In the genomic region with DNA sequence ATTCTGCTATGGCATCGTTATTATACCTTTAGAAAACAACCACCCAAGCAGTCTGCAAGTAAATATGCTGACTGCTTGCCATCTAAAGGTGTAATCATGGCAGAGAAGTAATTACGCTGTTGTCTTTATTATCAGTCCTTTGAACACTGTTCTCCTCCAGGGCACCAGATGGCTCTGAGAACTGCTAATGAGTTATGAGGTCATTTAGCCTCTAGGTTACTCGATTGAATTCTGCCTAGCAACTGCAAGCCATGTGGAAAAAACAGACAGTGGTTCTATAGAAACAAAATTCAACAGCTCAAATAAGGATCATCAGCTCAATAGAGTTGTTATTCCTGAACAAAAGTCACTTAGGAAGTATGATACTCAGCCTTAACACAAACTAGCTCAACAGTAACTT, we compare ENCODE assay signal across 18 mouse cellular contexts. TPM values are rescaled to one million over a fixed set of nuclear protein-coding genes. Genes with fewer than 3 reads are reported as not detected.
DNase-seq lines count a peak whose midpoint lies in the region; ATAC-seq and TF ChIP-seq lines count a peak whose summit lies in the region.
"Had no signal": no experiment of that assay in that cellular context is flagged by ENCODE, and none has a peak within 500 bp of the region (broad histone marks: within the 10 kb centered on the region; RNA-seq: fewer than 3 reads in every experiment).

No protein-coding gene starts in this region.

- TF ChIP-seq CTCF in lung, postnatal 0 days (IDR thresholded peaks at IDR 0.05) = no peak

- H3K4me2 ChIP-seq in forebrain, embryonic 12.5 days = no peak overlapping the region
- no peak overlapping the region for H3K4me2 ChIP-seq in forebrain, embryonic 13.5 days
- H3K4me2 ChIP-seq in hindbrain, embryonic 13.5 days = no peak overlapping the region
- H3K4me2 ChIP-seq in neural tube, embryonic 12.5 days (replicated peaks) = no peak overlapping the region
- no peak overlapping the region for H3K4me2 ChIP-seq in liver, embryonic 12.5 days
- no peak overlapping the region for H3K4me2 ChIP-seq in intestine, embryonic 16.5 days (ENCODE audit: low read depth, low read length)
- no peak overlapping the region for H3K4me2 ChIP-seq in lung, postnatal 0 days (replicated peaks; ENCODE audit: low read depth, low read length)
- H3K4me2 ChIP-seq: heart, embryonic 15.5 days had no signal

- H3K36me3 ChIP-seq in forebrain, embryonic 12.5 days (replicated peaks) = peaks cover 25% of the 10 kb centered on the region
- H3K36me3 ChIP-seq in forebrain, embryonic 13.5 days (ENCODE audit: poor library complexity, severe bottlenecking) = peaks cover 27% of the 10 kb centered on the region
- H3K36me3 ChIP-seq in hindbrain, embryonic 13.5 days = peaks cover 21% of the 10 kb centered on the region
- H3K36me3 ChIP-seq in neural tube, embryonic 12.5 days = peaks cover 20% of the 10 kb centered on the region
- H3K36me3 ChIP-seq in liver, embryonic 12.5 days = peaks cover 30% of the 10 kb centered on the region
- 0 out of 2 replicates have a peak, but pooled peaks cover 7% of the 10 kb centered on the region for H3K36me3 ChIP-seq in intestine, embryonic 16.5 days (ENCODE audit: control insufficient read depth, insufficient read depth, low read length)
- no peaks in the 10 kb centered on the region; the same call in 1 of the 2 replicates for H3K36me3 ChIP-seq in lung, postnatal 0 days (ENCODE audit: insufficient read depth, low read length)

- DNase-seq in embryo, embryonic 10 days (ENCODE audit: low spot score) = peak; percentile 44
- DNase-seq in lung, postnatal 0 days (ENCODE audit: low spot score) = no peak
- DNase-seq: kidney, postnatal 10 days; layer of hippocampus, adult 9-11 months; right cerebral cortex, adult 18-20 months; spleen, adult 18-20 months; thymus, postnatal 36 days had no signal

- H3K27ac ChIP-seq in forebrain, embryonic 12.5 days = peak overlapping the region; percentile 53
- H3K27ac ChIP-seq in forebrain, embryonic 13.5 days = no peak overlapping the region
- H3K27ac ChIP-seq in hindbrain, embryonic 13.5 days = peak overlapping the region; percentile 81
- H3K27ac ChIP-seq in neural tube, embryonic 12.5 days = peak overlapping the region; percentile 53; the same call in 1 of the 2 replicates
- no peak overlapping the region for H3K27ac ChIP-seq in liver, embryonic 12.5 days
- no peak overlapping the region for H3K27ac ChIP-seq in intestine, embryonic 16.5 days (ENCODE audit: low read length)
- no peak overlapping the region for H3K27ac ChIP-seq in lung, postnatal 0 days (ENCODE audit: low read length)
- H3K27ac ChIP-seq: heart, embryonic 15.5 days; limb, embryonic 10.5 days; liver, embryonic 14.5 days had no signal

- peak; percentile 34; the same call in 1 of the 2 replicates for ATAC-seq in forebrain, embryonic 12.5 days (ENCODE audit: low FRiP score)
- no peak; the same call in 1 of the 2 replicates for ATAC-seq in forebrain, embryonic 13.5 days
- ATAC-seq in hindbrain, embryonic 13.5 days (ENCODE audit: low FRiP score) = no peak
- ATAC-seq in neural tube, embryonic 12.5 days (ENCODE audit: low FRiP score, low read depth) = peak; percentile 65
- ATAC-seq in liver, embryonic 12.5 days = no peak
- no peak for ATAC-seq in intestine, embryonic 16.5 days
- no peak for ATAC-seq in lung, postnatal 0 days
- ATAC-seq: inflammation-experienced regulatory T-cells, adult 6 months had no signal

- no peak for TF ChIP-seq EP300 in lung, postnatal 0 days (IDR thresholded peaks at IDR 0.05)

- no peaks in the 10 kb centered on the region for H3K9me3 ChIP-seq in forebrain, embryonic 12.5 days
- H3K9me3 ChIP-seq in forebrain, embryonic 13.5 days (replicated peaks) = no peaks in the 10 kb centered on the region
- H3K9me3 ChIP-seq in hindbrain, embryonic 13.5 days = no peaks in the 10 kb centered on the region
- H3K9me3 ChIP-seq in neural tube, embryonic 12.5 days = no peaks in the 10 kb centered on the region
- H3K9me3 ChIP-seq in liver, embryonic 12.5 days (replicated peaks) = no peaks in the 10 kb centered on the region
- H3K9me3 ChIP-seq in intestine, embryonic 16.5 days (ENCODE audit: control insufficient read depth, low read length) = no peaks in the 10 kb centered on the region
- H3K9me3 ChIP-seq in lung, postnatal 0 days (ENCODE audit: low read length) = no peaks in the 10 kb centered on the region
- H3K9me3 ChIP-seq: heart, embryonic 15.5 days; limb, embryonic 10.5 days had no signal

- no peak overlapping the region for H3K9ac ChIP-seq in forebrain, embryonic 12.5 days
- H3K9ac ChIP-seq in forebrain, embryonic 13.5 days = no peak overlapping the region
- H3K9ac ChIP-seq in hindbrain, embryonic 13.5 days = no peak overlapping the region
- H3K9ac ChIP-seq in neural tube, embryonic 12.5 days = no peak overlapping the region
- no peak overlapping the region for H3K9ac ChIP-seq in liver, embryonic 12.5 days
- no peak overlapping the region for H3K9ac ChIP-seq in intestine, embryonic 16.5 days (ENCODE audit: low read depth, low read length)
- H3K9ac ChIP-seq in lung, postnatal 0 days (replicated peaks; ENCODE audit: low read depth) = no peak overlapping the region
- H3K9ac ChIP-seq: heart, embryonic 15.5 days; liver, embryonic 14.5 days had no signal

- no peaks in the 10 kb centered on the region for H3K27me3 ChIP-seq in forebrain, embryonic 12.5 days
- no peaks in the 10 kb centered on the region for H3K27me3 ChIP-seq in forebrain, embryonic 13.5 days
- no peaks in the 10 kb centered on the region for H3K27me3 ChIP-seq in hindbrain, embryonic 13.5 days
- no peaks in the 10 kb centered on the region for H3K27me3 ChIP-seq in neural tube, embryonic 12.5 days (replicated peaks)
- H3K27me3 ChIP-seq in liver, embryonic 12.5 days (replicated peaks) = no peaks in the 10 kb centered on the region
- no peaks in the 10 kb centered on the region for H3K27me3 ChIP-seq in intestine, embryonic 16.5 days (replicated peaks; ENCODE audit: control insufficient read depth, insufficient read depth, low read length)
- no peaks in the 10 kb centered on the region for H3K27me3 ChIP-seq in lung, postnatal 0 days (replicated peaks; ENCODE audit: insufficient read depth, low read length)
- H3K27me3 ChIP-seq: heart, embryonic 15.5 days had no signal

- peaks cover 22% of the 10 kb centered on the region for H3K4me1 ChIP-seq in forebrain, embryonic 12.5 days
- H3K4me1 ChIP-seq in forebrain, embryonic 13.5 days = peaks cover 26% of the 10 kb centered on the region
- H3K4me1 ChIP-seq in hindbrain, embryonic 13.5 days (replicated peaks) = peaks cover 14% of the 10 kb centered on the region
- peaks cover 10% of the 10 kb centered on the region for H3K4me1 ChIP-seq in neural tube, embryonic 12.5 days
- H3K4me1 ChIP-seq in liver, embryonic 12.5 days = peaks cover 12% of the 10 kb centered on the region
- H3K4me1 ChIP-seq in intestine, embryonic 16.5 days (ENCODE audit: control insufficient read depth, insufficient read depth, low read length) = peaks cover 5% of the 10 kb centered on the region
- no peaks in the 10 kb centered on the region for H3K4me1 ChIP-seq in lung, postnatal 0 days (ENCODE audit: insufficient read depth, low read depth, low read length)

- H3K4me3 ChIP-seq in forebrain, embryonic 12.5 days (replicated peaks) = no peak overlapping the region
- H3K4me3 ChIP-seq in forebrain, embryonic 13.5 days = no peak overlapping the region
- no peak overlapping the region for H3K4me3 ChIP-seq in hindbrain, embryonic 13.5 days
- no peak overlapping the region for H3K4me3 ChIP-seq in neural tube, embryonic 12.5 days
- H3K4me3 ChIP-seq in liver, embryonic 12.5 days = no peak overlapping the region
- H3K4me3 ChIP-seq in intestine, embryonic 16.5 days (ENCODE audit: low read length) = no peak overlapping the region
- no peak overlapping the region for H3K4me3 ChIP-seq in lung, postnatal 0 days (ENCODE audit: low read depth, low read length)
- H3K4me3 ChIP-seq: heart, embryonic 15.5 days; limb, embryonic 10.5 days; myocyte had no signal

- 42% methylated on average over 3 of the region's 3 CpGs for WGBS in forebrain, embryonic 12.5 days
- WGBS in forebrain, embryonic 13.5 days = 30% methylated on average over 3 of the region's 3 CpGs
- WGBS in hindbrain, embryonic 13.5 days = 14% methylated on average over 3 of the region's 3 CpGs
- WGBS in neural tube, embryonic 12.5 days = 17% methylated on average over 3 of the region's 3 CpGs
- 76% methylated on average over 3 of the region's 3 CpGs for WGBS in liver, embryonic 12.5 days (ENCODE audit: insufficient replicate concordance)
- 67% methylated on average over 3 of the region's 3 CpGs for WGBS in intestine, embryonic 16.5 days
- 90% methylated on average over 3 of the region's 3 CpGs for WGBS in lung, postnatal 0 days

RNA-seq across cellular contexts. Expression of a gene that starts 4.9 kb away (rescaled TPM):
- 258 and 263 TPM in 2 replicates for polyA plus RNA-seq in forebrain, embryonic 12.5 days (2016; fragmentation: Nextera tagmentation; extraction: Ambion mirVana)
- polyA plus RNA-seq in forebrain, embryonic 13.5 days (2015; fragmentation: Nextera tagmentation; extraction: Ambion mirVana) = 260 and 293 TPM in 2 replicates
- polyA plus RNA-seq in hindbrain, embryonic 13.5 days (2015; fragmentation: Nextera tagmentation; extraction: Ambion mirVana) = 199 and 222 TPM in 2 replicates
- polyA plus RNA-seq in neural tube, embryonic 12.5 days (2016; fragmentation: Nextera tagmentation; extraction: Ambion mirVana) = 231 and 233 TPM in 2 replicates
- polyA plus RNA-seq in liver, embryonic 12.5 days (2016; fragmentation: Nextera tagmentation; extraction: Ambion mirVana) = 108 and 110 TPM in 2 replicates
- 145 and 154 TPM in 2 replicates for polyA plus RNA-seq in intestine, embryonic 16.5 days (2015; fragmentation: Nextera tagmentation; extraction: Ambion mirVana)
- 116 and 124 TPM in 2 replicates for polyA plus RNA-seq in lung, postnatal 0 days (2015; fragmentation: Nextera tagmentation; extraction: Ambion mirVana)

Comparison
In these comparisons a context has a peak if more than half of its experiments do, and no peak if none do; other contexts are left out.
1. ATAC-seq: peak in forebrain, embryonic 12.5 days (single experiment) and neural tube, embryonic 12.5 days (single experiment); none in forebrain, embryonic 13.5 days (single experiment), hindbrain, embryonic 13.5 days (single experiment), liver, embryonic 12.5 days (single experiment), intestine, embryonic 16.5 days (single experiment) and lung, postnatal 0 days (single experiment).
2. H3K27ac ChIP-seq: peak in forebrain, embryonic 12.5 days (single experiment), hindbrain, embryonic 13.5 days (single experiment) and neural tube, embryonic 12.5 days (single experiment); none in forebrain, embryonic 13.5 days (single experiment), liver, embryonic 12.5 days (single experiment), intestine, embryonic 16.5 days (single experiment) and lung, postnatal 0 days (single experiment).